Mouse (Mus musculus): ENCODE measurements around the gene Dixdc1.

DNA sequence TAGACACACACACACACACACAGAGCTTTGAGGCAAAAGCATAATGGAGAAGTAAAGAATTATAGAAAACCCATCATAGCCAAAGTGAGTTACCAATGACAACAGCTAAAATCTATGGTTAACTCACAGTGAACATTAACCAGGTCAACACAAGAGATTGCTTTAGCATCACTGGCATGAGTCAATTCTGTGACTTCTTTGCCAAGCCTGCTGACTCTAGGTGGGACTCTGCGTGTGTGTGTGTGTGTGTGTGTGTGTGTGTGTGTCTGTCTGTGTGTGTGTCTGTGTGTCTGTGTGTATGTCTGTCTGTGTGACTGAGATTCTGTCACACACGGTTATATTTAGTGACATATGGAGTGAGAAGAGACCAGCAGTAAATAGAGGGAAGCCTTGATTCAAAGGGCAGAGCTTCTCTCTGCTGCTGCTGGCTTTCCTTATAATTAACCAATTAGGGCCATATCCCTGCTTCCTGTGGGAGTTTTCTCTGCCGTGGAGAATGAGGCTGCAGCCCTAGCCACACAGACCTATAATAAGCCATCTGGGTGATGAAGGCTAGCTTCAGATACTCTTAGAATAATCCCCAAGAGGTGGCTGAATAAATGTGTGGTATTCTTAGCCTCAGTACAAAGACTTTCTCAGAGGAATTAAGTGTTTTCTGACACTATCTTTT, 14.5 kb downstream of the Dixdc1 start:
- TF ChIP-seq CTCF (IDR thresholded peaks at IDR 0.05; ENCODE audit: low read depth, low read length) (no peak), EP300 (IDR thresholded peaks at IDR 0.05; ENCODE audit: insufficient read depth, low read depth, low read length) (no peak)
